Mouse (Mus musculus): ENCODE results near the gene Angel2. TPM values are rescaled to one million over a fixed set of nuclear protein-coding genes. Genes with fewer than 3 reads are reported as not detected.
A peak's percentile ranks its signal among the peaks of the same experiment; 100 is the strongest.
"Not testable (repeated sequence)": the region's sequence is repeated elsewhere in the genome, so short reads cannot be mapped to it uniquely, and the experiment has no call there.

The Angel2 gene
- total RNA-seq (2021): 10 to 100 TPM; 51.7 to 52.3 TPM
- long read RNA-seq, transcript Angel2-202 (9 exons, 3,714 nt): major isoform, 17 of 74 reads
- long read RNA-seq, partial matches to known transcripts: 4 of 74 reads
- long read RNA-seq, other reads (novel, unspliced or antisense): 51 of 74 reads

GRCm38 (mm10) chr1:190924812-190925211 lies at the start of gene Angel2:
Gene Angel2 (plus strand): TSS chr1:190925112.
- not testable (repeated sequence) for DNase-seq (ENCODE audit: low spot score in 2 of 2)

- DNase-seq (ENCODE audit: low spot score in 2 of 2): peak; percentile 58 to 82
Observed at GRCm38 (mm10) chr1:190875751-190876150, 49.2 kb upstream of the Angel2 start.

- no peak for DNase-seq (ENCODE audit: low spot score in 2 of 2)
Observed at GRCm38 (mm10) chr1:190880638-190881037, 44.3 kb upstream of the Angel2 start.

GRCm38 (mm10) chr1:190881422-190881821 lies 43.5 kb upstream of the Angel2 start:
- DNase-seq (ENCODE audit: low spot score in 2 of 2): peak; percentile 16 to 74

GRCm38 (mm10) chr1:190886014-190886413 lies 38.9 kb upstream of the Angel2 start:
- DNase-seq (ENCODE audit: low spot score in 2 of 2): no peak

GRCm38 (mm10) chr1:190888031-190888430 lies 36.9 kb upstream of the Angel2 start:
- no peak for DNase-seq (ENCODE audit: low spot score in 2 of 2)

GRCm38 (mm10) chr1:190888646-190889045 lies 36.3 kb upstream of the Angel2 start:
- no peak for DNase-seq (ENCODE audit: low spot score in 2 of 2)

- DNase-seq (ENCODE audit: low spot score in 2 of 2): no peak
Observed at GRCm38 (mm10) chr1:190893559-190894167, 31.2 kb upstream of the Angel2 start.

- no peak for DNase-seq (ENCODE audit: low spot score in 2 of 2)
Observed at GRCm38 (mm10) chr1:190898186-190898585, 26.7 kb upstream of the Angel2 start.

GRCm38 (mm10) chr1:190898899-190899575 lies 25.9 kb upstream of the Angel2 start:
- DNase-seq (ENCODE audit: low spot score in 2 of 2): no peak

GRCm38 (mm10) chr1:190901082-190901481 lies 23.8 kb upstream of the Angel2 start:
- no peak for DNase-seq (ENCODE audit: low spot score in 2 of 2)

- DNase-seq (ENCODE audit: low spot score in 2 of 2): no peak
Observed at GRCm38 (mm10) chr1:190904136-190904535, 20.8 kb upstream of the Angel2 start.

GRCm38 (mm10) chr1:190904714-190905113 lies 20.2 kb upstream of the Angel2 start:
- no peak for DNase-seq (ENCODE audit: low spot score in 2 of 2)

GRCm38 (mm10) chr1:190910836-190911235 lies 14.1 kb upstream of the Angel2 start:
- no peak for DNase-seq (ENCODE audit: low spot score in 2 of 2)

- DNase-seq (ENCODE audit: low spot score in 2 of 2): peak; percentile 76 to 87
Observed at GRCm38 (mm10) chr1:190911415-190912123, 13.3 kb upstream of the Angel2 start, which contains the start of gene Rps6kc1. Gene Rps6kc1 (minus strand): TSS chr1:190911770.

GRCm38 (mm10) chr1:190912623-190913022 lies 12.3 kb upstream of the Angel2 start:
- DNase-seq (ENCODE audit: low spot score in 2 of 2): no peak

- DNase-seq (ENCODE audit: low spot score in 2 of 2): peak in 1 of 2 experiments; percentile 46
Observed at GRCm38 (mm10) chr1:190918938-190919337, 6.0 kb upstream of the Angel2 start.

- no peak for DNase-seq (ENCODE audit: low spot score in 2 of 2)
Observed at GRCm38 (mm10) chr1:190919725-190920469, 5.0 kb upstream of the Angel2 start.

GRCm38 (mm10) chr1:190927311-190927710 lies 2.4 kb downstream of the Angel2 start:
- DNase-seq (ENCODE audit: low spot score in 2 of 2): no peak

- DNase-seq (ENCODE audit: low spot score in 2 of 2): no peak
Observed at GRCm38 (mm10) chr1:190927751-190928369, 2.9 kb downstream of the Angel2 start.

Data from layer of hippocampus, adult 18-20 months (tissue).